Mouse (Mus musculus) cerebellum, postnatal 10 days (tissue): ENCODE results near the gene Myf5.

Source experiments
- DNase-seq, 2 experiments: peaks; one replicate each; pipeline ENCODE4 v3.0.0; 2021; ENCODE audit warnings: mixed read lengths in 2 of 2

Myf5 gene

GRCm38 (mm10) chr10:107485870-107486269 is at the start of gene Myf5:
Gene Myf5 (minus strand): TSS chr10:107486134.
- no peak for DNase-seq

DNA sequence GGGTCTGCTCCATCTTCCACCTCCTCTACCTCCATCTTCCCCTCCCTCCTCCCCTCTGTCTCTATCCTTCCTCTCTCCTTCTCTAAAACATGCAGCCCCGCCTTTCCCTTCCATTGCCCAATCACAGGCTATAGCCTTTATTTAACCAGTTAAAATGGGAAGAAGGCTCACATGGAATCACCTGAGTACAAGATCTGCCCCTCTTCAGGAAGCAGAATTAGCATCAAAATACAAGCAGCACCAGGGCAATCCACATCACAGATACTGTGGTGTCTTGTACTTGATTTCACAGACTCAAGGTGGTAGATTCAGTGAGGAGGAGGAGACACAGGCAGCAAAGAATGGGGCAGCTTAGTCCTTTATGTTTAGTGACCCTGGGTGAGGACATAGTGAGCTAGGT is 42.8 kb upstream of the Myf5 start:
- DNase-seq: no peak

- peak; percentile 75 to 76 for DNase-seq
Measured at GRCm38 (mm10) chr10:107519216-107519615, 33.3 kb upstream of the Myf5 start.

GRCm38 (mm10) chr10:107516641-107517040 is 30.7 kb upstream of the Myf5 start:
- peak; percentile 4 to 5 for DNase-seq

- DNase-seq: no peak
Measured at GRCm38 (mm10) chr10:107514735-107515134, 28.8 kb upstream of the Myf5 start.

DNA sequence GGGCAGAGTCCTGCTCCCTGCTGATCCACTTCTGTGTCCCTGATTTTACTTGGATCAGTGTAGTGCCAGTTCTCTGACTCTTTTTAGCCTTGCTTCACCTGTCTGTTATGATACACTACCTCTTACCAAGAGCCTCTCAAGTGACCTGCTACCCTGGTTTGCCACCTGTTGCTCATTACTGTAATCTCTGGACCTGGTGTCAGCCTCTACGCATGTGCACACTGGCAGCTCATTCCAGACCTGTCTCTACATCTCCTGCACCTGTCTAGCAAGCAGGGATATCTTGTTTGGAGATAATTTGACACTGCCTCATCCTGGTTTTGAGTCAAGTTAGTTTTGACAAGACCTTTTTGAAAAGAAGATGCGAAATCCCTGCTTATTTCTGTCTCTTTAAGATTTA is 20.5 kb upstream of the Myf5 start:
- no peak for DNase-seq

DNA sequence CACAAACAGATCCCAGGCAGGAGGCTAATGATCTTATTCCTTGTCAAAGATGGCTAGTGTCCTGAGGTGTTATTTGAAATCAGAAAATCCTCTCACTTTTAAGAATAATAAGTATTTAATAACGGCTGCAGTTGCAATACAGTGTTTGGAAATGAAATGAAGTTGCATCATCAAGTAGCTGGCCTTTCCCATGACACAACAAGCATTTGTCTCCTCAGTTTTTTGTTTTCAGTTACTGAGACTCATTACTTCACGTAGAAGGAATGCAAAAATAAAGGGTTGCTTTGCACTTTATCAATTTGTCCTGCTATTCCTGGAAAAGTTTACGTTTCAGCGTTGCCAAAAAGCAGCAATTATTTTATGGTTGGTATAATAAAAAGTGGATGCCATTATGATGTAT is 17.5 kb upstream of the Myf5 start:
- DNase-seq: no peak

GRCm38 (mm10) chr10:107502193-107502592 is 16.3 kb upstream of the Myf5 start:
- DNase-seq: no peak

GRCm38 (mm10) chr10:107499656-107500055 is 13.7 kb upstream of the Myf5 start:
- DNase-seq: no peak

DNA sequence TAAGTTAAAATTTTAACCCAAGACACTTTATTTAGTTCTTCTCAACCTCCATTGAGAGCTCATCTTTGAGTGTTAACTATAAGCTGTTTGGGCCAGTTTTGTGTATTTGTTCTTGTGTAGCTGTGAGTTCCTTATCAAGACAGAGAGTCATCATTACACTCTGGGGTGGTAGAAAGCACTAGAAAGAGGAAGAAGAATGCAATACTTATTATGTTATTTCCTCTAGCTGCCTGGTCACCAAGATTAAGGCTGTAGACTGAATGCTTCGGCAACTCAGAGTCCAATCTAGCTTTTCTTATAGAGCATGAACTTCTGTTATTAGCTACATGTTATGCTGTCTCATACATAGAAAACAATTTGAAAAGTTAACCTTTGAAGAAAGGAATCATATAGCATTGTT is 10.5 kb upstream of the Myf5 start:
- no peak for DNase-seq

DNA sequence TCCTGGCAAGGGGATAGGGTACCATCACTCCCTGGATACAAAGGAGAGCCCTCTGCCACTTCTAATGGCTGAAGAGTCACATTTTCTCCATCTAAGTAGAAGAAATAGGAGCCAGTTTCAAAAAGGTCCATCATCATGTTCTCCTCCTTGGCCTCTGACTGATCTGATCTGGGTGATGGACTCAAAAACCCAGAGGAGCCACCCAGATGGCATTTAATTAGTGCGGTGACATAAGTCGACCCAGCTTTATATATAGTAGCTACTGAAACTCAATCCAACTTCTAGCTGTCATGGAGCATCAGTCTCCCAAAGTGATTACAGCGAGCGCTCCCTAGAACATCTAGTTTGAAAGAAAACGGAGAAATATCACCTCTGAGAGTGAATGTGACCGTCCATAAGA is 8.6 kb upstream of the Myf5 start, which contains the start of gene Myf6:
Myf6 (minus strand) TSS at position 170 of the 400 bp plus-strand sequence.
- no peak for DNase-seq

DNA sequence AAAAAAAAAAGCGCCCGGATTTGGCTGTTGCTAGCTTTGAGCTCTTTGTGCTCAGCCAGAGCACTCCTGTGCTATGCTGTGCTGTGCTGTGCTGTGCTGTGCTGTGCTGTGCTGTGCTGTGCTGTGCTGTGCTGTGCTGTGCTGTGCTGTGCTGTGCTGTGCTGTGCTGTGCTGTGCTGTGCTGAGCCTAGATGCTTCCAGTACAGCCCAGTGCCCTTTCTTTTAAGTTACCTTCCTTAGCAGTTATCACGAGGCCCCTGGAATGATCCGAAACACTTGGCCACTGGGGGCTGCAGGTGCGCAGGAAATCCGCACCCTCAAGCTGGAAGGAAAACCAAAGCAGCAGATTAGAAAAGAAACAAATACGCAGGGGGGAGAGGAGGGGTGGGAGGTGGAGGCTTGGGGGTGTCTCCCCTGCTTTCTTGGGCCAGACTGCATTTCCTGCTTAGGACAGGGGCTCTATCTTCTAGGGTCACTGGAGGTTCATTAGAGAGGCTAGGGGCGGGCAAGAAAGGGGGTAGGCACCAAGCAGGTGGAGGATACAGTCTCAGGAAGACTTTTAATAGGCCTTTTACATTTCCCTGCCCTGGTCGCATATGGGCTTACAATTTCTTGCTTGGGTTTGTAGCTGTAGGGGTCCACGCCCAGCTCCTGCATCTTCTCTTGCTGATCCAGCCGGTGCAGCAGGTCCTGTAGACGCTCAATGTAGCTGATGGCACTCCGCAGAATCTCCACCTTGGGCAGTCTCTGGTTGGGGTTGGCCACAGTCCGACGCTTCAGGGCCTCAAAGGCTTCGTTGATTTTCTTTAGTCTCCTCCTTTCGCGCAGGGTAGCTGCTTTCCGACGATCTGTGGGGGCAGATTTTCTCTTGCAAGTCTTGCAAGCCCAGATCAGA is 7.9 kb upstream of the Myf5 start:
- peak; percentile 13 to 16 for DNase-seq

GRCm38 (mm10) chr10:107492867-107493579 is 7.1 kb upstream of the Myf5 start:
- peak; percentile 13 for DNase-seq

DNA sequence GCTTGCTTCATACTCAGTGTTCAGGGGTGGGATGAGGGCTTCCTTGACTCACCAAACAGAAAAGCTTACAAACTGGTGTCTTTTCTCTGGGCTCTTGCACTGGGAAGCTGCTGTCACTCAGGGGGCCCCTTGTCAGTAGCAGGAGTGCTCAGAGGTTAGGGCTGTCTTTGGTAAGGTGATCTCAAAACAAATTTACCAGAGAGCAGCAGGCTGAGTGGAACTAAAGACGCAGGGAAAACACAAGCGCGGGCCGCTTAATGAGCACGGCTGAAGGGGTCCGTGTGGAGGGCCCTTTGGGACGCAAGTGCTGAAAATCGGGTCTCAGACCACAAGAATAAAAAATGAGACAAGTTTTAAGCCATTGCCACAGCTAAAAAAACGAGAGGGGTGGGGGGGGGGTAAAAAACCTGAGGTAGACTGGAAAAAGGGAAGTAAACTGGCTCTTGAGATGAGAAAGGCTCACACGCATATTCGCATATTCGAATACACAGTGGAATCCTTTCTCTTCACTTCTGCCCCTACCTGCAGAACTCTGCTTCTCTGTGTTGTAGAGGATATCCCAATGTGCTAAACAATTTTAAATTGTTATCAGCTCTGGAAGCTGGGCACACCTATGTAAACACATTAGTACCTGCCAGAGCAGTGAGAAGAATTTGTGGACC is 2.9 kb upstream of the Myf5 start:
- no peak for DNase-seq

- DNase-seq: peak; percentile 7 to 16
Measured at GRCm38 (mm10) chr10:107486770-107487169, 836 bp upstream of the Myf5 start.

GRCm38 (mm10) chr10:107484050-107484449 is 1.9 kb downstream of the Myf5 start:
- peak; percentile 12 to 18 for DNase-seq

GRCm38 (mm10) chr10:107473497-107473896 is 12.4 kb downstream of the Myf5 start:
- DNase-seq: peak; percentile 9 to 18

DNA sequence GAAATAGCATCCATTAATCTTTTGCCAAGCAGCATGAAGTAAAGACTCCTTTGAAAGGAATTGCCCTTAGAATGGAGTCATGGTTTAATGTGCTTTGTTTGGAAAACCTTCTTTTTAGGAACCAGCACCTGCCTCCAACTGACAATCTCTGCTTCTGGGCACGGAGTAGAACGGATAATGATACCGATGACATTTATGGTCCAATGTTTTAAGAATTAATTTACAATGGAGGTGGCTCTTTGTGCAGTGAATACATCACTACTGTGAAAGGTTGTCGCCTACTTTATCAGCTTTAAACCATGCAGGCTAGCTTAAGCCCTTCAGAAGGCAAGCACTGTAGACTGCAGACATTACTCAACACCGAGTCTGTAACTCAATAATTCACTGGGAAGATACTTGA is 14.2 kb downstream of the Myf5 start:
- DNase-seq: no peak

DNA sequence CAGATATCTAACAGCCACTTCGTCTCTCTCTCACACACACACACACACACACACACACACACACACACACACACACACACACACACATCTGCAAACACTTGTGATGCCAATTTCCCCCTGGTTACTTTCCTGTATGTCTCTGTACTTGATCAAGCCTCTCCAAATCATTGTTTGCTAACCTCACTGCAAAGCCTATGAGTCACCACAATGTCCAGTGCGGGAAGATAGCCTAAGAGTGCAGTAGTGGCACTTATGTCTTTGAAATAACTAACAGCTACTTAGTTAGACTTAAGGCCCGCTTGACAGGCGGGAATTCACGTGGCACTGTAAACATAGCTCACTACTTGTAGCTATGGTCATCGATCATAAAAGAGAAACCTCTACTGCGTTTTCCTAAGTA is 18.1 kb downstream of the Myf5 start:
- DNase-seq: no peak

- DNase-seq: no peak
Measured at GRCm38 (mm10) chr10:107449496-107450330, 36.2 kb downstream of the Myf5 start.

GRCm38 (mm10) chr10:107442781-107443180 is 43.2 kb downstream of the Myf5 start:
- DNase-seq: peak; percentile 66 to 82

DNA sequence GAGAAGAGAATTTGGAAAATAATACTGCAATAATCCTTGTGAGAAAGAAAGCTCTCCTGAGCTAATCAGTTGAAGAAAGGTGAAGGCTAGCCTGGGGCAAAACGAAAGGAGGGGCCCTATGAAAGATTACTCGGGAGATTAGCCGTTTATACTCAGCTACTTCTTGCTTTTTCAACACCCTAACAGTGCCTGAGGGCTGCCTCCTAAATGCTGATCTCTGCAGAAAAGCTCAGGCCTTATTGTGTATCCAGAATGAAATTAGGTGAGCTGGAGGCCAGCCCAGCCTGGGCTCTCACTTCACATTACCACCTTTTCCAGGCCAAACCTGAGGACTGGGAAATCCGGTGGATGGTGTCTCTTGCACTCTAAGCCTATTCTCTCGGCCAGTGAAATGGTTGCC is 49.0 kb downstream of the Myf5 start:
- DNase-seq: no peak
